Mouse (Mus musculus): ENCODE results near the gene Rasl11b.

Rasl11b gene

DNA sequence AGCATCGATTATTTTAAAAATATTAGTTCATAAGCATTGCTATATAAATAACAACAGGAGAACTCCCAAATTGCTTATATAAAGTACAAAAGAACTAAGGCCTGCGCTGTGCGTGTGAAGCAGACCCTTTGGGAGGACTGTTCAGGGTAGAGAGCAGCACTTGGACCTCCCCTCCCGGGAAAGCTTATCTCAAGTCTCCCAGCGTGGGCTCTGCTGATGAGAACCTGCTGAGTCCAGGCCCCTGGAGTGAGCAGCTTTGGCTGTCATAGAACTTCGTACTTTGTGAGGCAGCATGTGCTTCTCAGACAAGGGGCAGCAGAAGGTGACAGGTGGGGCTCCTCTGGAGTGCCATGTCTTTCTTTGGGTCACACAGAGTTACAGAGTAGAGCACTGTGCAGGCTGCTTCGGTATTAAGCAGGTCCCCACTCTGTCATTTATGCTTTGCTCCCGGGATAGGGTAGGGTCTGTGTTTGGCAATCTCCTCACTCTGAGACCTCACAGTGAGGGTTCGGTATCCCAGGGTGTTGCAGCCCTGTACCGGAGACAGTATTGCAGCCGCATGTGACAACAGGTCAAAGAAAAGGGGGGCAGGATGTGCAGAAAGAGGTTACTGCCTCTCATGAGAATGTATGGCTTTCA lies 34.8 kb downstream of the Rasl11b start:
- ChIA-PET POLR2A (interaction anchor here in 1 of 4 experiments (0.5 kb wide), 1 partner anchor 53 kb away, joined by 3 read pairs; no protein-coding TSS in a partner anchor), CTCF (no interaction called here)

DNA sequence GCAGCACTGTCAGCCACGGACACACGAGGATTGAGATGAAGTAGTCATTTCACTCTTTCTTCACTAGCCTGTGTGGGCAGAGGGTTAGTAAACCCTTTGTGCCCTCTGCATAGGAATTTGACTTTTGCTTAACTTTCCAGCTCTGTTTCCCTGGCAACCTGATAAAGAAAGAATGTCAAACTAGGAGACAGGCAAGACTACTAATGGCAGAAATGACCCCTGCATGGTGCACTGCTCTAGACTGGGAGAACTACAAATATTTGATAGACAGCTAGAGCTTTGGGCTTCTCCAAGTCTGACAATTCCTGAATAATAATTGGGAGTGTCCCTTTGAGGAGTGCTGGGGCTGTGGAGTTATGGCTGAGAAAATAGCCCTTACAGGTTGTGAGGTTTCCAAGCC lies 35.4 kb downstream of the Rasl11b start:
- CTCF ChIA-PET: interaction anchor here in 1 of 4 experiments (0.5 kb wide), 1 partner anchor 148 kb away, joined by 3 read pairs; no protein-coding TSS in a partner anchor
- POLR2A ChIA-PET: no interaction called here

DNA sequence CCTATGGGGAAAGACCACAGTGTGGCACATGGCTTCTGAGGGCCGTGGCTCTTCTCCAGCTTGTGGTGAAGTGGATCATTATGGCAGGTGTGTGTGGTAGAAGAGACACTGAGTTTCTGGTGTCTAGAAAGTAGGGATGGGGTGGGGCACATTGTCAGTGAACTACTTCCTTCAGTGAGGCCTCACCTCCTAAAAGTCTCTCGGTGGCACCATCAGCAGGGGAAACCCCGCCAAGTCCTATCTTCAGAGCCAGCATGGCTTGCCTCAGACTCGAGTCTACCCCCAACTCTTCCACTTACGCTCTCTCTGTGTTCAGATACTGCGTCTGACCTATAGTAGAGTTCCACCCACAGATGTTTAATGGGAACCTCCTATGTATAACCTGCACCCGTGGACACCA lies 38.7 kb downstream of the Rasl11b start:
- POLR2A ChIA-PET: interaction anchor here in 1 of 4 experiments (0.7 kb wide), 1 partner anchor 141 kb away, joined by 3 read pairs; no protein-coding TSS in a partner anchor
- CTCF ChIA-PET: no interaction called here

DNA sequence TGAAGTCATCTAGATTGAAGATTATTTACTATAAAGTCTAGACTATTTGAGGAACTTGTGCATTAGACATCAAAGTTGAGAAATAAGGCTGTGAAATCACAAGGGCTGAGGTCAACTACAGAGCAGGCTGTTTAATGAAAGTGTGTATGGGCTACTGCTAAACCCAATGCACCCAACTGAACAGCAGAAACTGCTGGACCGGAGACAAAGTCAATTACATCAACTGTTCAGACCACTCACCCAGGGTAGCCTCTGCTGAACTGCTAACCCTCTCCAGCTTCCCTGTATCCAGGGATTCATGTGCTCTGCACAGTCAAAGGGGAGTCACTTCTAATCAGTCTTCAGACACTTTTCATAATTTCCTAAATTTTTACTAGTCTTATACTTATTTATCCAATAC lies 44.3 kb downstream of the Rasl11b start:
- CTCF ChIA-PET: no interaction called here
- POLR2A ChIA-PET: interaction anchor here in 1 of 4 experiments (0.7 kb wide), 1 partner anchor 25 kb away, joined by 3 read pairs; no protein-coding TSS in a partner anchor

DNA sequence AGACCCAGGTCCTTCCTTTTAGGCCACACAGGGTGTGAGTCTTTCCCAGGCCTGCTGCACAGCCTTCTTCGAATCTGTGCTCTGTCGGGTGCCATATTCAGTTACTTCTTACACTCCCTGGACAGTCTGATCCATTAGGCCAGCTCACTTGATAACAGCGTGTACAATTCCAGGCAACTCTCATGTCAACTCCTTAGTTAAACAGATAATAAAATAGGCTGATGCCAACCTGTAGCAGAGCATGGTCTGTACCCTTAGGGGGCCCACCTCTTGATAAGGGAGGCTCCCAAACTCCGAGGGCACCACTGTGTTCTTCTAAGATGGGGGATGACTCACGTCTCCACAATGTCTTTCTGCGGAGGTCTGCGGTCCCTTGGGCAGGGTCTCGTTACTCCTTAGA lies 45.2 kb downstream of the Rasl11b start:
- ChIA-PET POLR2A (no interaction called here), CTCF (interaction anchor here in 1 of 4 experiments (0.9 kb wide), 1 partner anchor 38 kb away, joined by 3 read pairs; no protein-coding TSS in a partner anchor)

DNA sequence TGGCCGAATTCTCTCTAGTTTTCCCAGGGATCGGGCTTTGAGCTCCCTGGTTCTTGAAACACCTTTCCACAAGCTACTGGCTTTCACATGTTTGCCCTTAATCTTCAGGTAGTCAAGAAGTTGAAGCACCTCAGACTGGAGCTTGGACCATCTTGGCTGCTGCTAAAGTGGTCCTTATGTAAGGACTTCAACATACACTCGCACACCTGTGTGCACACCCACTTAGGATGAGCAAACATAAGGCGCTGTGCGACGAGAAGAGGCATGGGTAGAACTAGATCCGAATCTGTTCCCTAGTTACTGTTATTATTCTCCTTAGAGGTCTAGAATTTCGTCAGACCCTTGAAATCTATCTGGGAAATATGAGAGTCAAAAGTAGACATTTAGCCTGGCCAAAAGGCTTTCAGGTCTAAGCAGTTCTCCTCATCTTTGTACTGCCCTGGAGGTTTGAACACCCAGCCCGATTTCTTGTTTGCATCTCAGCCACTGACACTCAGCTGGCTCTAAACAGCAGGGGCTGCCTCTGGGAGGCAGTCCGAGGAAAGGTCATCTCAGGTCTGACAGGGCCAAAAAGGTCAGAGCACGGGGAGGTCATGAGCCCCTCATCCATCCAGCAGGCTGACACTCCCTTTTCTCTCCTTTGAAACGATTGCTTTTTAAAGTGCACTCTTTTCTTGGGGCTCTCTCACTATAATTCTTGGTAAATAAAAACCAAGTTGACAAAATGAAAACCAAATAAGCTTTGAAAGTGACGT lies 46.0 kb downstream of the Rasl11b start:
- ChIA-PET CTCF (interaction anchor here in 1 of 4 experiments (0.9 kb wide), 1 partner anchor 37 kb away, joined by 3 read pairs; no protein-coding TSS in a partner anchor), POLR2A (no interaction called here)

DNA sequence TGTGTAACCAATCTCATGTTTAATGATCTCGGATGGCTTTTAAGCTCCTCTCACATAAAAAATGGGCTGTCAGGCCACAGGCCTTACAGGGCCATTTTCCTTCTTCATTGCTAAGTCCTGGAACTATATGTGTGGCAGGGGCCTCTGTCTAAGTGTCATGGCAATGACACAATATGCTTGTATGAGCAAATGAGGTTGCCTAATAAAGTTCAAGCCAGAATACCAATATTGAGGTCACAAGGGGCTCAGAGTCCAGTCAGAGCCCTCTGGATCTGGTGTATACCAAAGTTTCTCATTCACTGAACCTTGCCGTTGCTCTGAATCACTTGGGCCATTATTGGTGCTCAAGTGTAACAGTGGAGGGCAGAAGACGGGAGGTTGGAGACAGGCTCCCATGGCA lies 47.6 kb downstream of the Rasl11b start:
- POLR2A ChIA-PET: no interaction called here
- CTCF ChIA-PET: interaction anchor here in 1 of 4 experiments (0.7 kb wide), 1 partner anchor 176 kb away, joined by 3 read pairs; no protein-coding TSS in a partner anchor

DNA sequence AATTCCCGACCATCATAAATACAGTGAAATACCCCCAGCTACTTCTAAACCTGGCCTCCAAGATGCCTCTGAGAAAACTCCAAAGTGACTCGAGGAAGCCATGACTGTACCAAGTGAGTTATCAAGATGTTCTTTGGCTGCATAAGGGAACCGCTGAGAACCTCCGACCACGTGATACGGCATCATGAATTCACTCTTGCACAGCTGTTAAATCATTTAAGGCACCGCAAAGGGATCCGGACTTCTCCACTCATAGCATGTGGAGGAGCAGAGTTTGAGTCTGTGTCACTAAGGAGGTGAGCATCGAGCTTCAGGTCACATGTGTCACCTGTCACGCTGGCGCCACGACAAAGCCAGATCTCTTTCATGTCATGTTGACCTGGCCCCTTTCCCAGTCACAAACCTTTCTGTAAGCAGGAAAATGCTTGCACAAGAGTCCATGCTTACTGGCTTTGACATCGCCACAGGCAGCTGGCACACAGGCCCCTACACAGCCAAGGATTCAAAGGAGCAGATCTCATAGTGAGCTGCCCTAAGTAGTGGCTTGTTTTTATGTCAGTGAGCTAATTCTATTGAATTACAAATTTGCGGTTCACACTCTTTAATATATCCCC lies 49.4 kb downstream of the Rasl11b start:
- POLR2A ChIA-PET: interaction anchor here in 2 of 4 experiments (0.7 to 1.3 kb wide), 3 partner anchors 40 to 152 kb away, joined by 3 to 5 read pairs (median 3); no protein-coding TSS in a partner anchor
- CTCF ChIA-PET: no interaction called here

DNA sequence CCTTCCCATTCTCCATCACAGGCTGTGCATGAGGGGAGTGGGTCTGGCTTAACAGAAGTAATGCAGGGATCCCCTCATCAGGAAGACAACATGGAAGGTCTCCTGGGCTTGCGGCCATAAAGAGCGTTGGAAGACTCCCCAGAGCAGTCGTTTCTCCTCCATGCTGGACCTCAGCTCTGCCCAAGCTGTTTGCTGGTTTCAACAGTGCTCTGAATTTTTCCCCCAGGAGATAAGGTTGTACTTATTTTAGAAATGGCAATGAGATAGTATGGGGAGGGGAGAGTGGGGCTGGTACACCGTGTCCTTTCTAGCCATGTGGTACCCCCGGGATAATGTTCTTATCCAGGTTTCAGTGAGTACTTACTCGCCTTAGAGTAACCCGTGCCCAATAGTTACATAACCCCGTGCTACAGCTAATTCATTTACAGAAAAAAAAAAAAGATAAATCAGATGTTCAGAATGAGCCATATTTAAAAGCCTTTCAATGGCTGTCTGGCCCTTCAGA lies 50.6 kb downstream of the Rasl11b start:
- ChIA-PET CTCF (interaction anchor here in 1 of 4 experiments (0.6 kb wide), 1 partner anchor 1370 kb away, joined by 7 read pairs; no protein-coding TSS in a partner anchor), POLR2A (interaction anchor here in 1 of 4 experiments (1.1 kb wide), 1 partner anchor 9 kb away, joined by 4 read pairs; no protein-coding TSS in a partner anchor)

DNA sequence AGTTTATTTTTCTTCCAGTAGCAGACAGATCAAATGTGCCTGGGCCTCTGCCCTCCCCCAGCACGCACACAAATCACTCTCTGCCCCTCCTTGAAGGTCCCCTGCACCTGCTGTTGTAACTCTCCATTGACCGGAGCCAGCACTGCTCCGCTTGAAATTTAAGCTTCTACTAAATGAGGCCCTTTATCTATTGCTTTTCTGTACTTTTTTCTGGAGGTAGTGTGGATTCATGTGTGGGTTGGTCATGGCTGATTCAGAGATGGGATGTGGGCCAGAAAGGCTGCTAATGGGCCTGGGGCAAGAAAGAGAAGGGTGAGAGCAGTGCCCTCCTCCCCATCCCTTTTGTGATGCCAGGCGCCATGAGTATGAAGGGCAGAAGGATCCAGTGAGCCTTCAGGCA lies 51.4 kb downstream of the Rasl11b start:
- CTCF ChIA-PET: interaction anchor here in 1 of 4 experiments (0.6 kb wide), 1 partner anchor 1371 kb away, joined by 7 read pairs; no protein-coding TSS in a partner anchor
- POLR2A ChIA-PET: no interaction called here

DNA sequence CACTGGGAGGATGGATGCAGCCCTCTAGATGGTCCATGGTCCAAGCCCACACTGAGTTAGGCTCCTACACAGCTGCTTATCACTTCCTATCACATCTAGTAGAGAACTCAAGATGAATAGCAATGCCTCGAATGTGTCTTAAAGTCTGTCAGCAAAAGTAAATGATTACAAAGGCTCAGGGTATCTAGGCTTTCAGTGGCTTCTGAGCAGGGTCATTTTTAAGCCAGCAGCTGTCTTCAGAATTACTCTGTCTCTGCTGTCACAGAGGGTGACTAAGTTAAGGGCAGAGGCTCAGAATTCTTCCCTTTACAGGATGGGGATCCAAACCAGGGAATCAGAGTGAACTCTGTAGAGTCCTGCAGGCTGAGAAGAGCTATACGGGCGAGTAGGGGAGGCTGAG lies 51.9 kb downstream of the Rasl11b start:
- POLR2A ChIA-PET: interaction anchor here in 1 of 4 experiments (0.5 kb wide), 1 partner anchor 550 kb away, joined by 4 read pairs; no protein-coding TSS in a partner anchor
- CTCF ChIA-PET: no interaction called here

All from embryonic stem cell, embryonic (primary cell).